Mouse (Mus musculus) kidney, adult 18-20 months (tissue): ENCODE results near the gene BC048562.
A peak's percentile ranks its signal among the peaks of the same experiment; 100 is the strongest.

Experiments used
- DNase-seq: peaks from one replicate; pipeline ENCODE4 v3.0.0; 2021

BC048562 gene

GRCm38 (mm10) chr9:108436182-108436581 is at the start of gene BC048562:
TSS of gene BC048562 (plus strand) at chr9:108436482.
- DNase-seq = no peak

- no peak for DNase-seq
Observed at GRCm38 (mm10) chr9:108386816-108387215, 49.5 kb upstream of the BC048562 start.

DNA sequence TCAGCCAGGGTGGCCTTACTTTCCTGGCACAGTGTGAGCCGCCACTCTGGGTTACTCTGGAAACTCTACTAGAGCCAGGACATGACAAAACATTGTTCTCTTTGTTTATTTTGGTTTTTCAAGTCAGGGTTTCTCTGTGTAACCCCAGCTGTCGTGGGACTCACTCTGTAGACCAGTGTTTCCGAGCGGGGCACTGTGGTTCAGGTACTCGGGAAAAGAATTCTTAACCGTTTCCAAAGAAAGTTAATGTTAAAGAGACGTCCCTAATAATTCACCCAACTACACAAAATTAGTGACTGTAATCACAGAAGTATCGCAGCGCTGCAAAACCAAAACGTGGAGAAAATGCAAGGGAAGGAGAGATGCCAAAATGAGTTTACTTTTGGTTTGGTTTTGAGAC is 47.7 kb upstream of the BC048562 start:
- peak; percentile 20 for DNase-seq

DNA sequence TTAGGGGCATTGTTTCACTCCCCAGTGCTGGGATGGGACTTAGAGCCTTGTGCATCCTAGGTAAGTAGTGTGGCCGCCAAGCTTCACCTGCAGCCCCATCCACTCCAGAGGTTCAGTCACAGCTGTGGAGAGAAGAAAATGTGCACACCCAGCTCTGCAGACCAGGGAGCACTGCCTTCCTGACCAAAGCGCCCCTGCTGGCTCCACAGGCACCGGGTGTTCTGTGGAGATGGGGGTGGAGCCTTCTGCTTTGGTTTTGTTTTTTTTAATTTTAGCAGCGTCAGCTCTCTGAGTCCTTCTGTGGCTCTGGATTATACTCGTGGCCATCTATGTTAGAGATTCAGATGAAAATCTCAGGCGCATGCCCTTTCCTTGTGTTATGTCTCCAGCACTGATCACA is 47.1 kb upstream of the BC048562 start:
- peak; percentile 25 for DNase-seq

DNA sequence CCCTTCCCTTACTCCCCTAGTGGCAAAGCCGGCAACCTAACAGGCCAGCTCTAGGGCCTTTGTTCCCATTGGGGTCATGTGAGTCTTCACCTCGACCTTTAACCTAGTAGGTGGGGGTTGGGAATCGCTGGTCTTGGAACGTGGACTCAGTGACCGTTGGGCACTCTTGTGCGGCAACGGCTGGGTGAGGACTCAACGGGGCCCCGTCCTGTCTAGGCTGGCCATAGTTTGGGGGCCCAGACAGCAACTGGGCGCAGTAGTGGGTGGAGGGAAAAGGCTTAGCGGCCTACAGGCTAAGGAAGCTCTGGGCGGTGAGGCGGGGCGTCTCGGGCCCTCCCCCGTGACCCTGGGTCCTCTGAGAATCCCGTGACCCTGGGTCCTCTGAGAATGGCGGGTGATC is 43.6 kb upstream of the BC048562 start, which contains the start of gene 1700102P08Rik:
1700102P08Rik (plus strand) TSS at position 130 of the 400 bp plus-strand sequence.
- DNase-seq = peak; percentile 74

DNA sequence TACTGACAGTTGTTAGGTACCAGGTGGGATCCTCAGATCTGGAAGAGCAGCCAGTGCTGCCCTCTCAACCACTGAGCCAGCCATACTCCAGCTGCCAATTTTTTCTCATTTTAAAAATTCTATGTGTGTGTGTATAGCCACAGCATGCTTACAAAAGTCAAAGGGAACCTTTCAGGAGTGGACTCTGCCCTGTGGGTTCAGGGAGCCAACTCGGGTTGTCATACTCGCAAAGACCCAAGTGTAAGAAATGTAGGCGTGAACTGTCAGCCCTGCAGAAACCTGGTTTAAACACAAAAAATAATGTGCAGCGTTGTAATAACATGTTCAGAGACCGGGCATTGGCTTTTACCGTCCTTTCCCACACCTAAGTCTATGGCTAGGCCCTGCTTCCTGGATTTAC is 42.1 kb upstream of the BC048562 start:
- DNase-seq = peak; percentile 47

DNA sequence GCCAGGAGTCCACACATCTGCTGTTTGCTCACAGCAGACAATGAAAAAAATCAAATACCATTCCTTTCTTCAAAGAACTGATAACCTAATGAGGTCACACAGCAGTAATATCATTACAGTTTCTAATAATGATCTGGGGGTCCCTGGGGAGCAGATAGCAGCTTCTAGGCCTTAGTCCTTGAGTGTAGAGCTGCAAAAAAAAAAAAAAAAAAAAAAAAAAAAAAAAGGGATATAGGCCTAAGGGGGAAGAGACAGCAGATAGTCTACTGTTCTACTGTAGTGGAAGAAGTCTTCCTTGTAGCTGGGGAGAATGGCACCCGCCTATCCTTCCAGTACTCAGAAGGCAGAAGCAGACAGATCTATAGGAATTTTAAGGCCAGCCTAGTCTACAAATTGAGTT is 40.9 kb upstream of the BC048562 start:
- no peak for DNase-seq

DNA sequence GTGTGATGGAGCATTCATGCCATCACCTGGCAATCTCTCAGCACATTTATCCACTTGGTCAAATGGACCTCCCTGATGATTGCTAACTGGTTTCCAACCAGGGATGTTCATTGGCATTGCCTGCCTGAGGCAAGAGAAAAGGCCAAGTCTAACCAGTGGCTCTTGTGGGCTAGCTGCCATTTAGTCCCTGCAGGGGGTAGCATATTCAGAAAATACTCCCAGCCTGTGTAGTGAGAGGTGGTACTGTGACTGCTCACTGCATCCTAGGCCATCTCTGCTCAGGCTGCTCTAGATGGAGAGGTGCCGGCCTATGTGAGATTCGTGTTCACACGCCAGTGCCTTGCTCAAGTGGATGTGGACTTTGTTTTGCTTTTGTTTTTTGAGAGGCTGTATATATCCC is 38.0 kb upstream of the BC048562 start:
- no peak for DNase-seq

- DNase-seq = peak; percentile 68
Observed at GRCm38 (mm10) chr9:108401186-108401960, 34.9 kb upstream of the BC048562 start.

- no peak for DNase-seq
Observed at GRCm38 (mm10) chr9:108403081-108403480, 33.2 kb upstream of the BC048562 start.

DNA sequence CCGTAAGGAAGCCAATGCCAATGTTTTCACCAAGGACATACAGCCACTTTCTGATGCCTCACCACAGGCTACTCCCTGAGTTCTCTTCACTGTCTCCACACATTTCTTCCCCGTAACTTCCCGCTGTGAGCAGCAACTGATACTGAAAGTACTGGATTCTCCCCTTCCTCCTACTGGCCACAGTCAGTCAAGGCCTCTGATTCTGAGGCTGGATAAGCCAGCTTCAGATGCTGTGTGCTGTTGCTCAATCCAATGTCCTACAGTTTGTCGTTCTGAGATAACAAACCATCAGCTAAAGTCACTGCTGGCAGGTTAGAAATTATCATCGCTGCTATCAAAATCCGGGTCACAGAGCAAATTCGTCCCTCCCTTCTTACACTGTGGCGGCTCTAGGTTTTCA is 31.8 kb upstream of the BC048562 start:
- no peak for DNase-seq

- no peak for DNase-seq
Observed at GRCm38 (mm10) chr9:108409535-108409934, 26.7 kb upstream of the BC048562 start.

GRCm38 (mm10) chr9:108411381-108411942 is 24.8 kb upstream of the BC048562 start:
- DNase-seq = no peak

GRCm38 (mm10) chr9:108412221-108412620 is 24.1 kb upstream of the BC048562 start:
- peak; percentile 51 for DNase-seq

DNA sequence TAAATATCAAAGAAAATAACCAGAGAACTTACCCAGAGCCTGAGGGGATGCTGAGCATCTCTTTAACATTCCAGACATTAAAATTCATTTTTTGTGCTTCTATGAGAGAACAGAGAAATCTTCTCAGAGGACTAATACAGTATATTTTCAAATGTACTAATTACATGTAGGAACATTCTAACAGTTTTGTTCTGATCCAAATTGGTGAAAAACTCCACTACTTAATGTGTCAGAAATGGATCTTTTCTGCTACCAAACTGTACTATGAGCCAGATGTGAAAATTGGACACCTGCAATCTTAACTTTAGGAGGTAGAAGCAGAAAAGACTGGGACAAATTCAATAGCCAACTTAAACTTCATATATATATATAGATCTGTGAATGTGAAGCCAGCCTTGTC is 7.9 kb upstream of the BC048562 start, which contains the start of gene Ccdc36:
Ccdc36 (minus strand) TSS at position 101 of the 400 bp plus-strand sequence.
- no peak for DNase-seq

- DNase-seq = no peak
Observed at GRCm38 (mm10) chr9:108431431-108432067, 4.7 kb upstream of the BC048562 start.

DNA sequence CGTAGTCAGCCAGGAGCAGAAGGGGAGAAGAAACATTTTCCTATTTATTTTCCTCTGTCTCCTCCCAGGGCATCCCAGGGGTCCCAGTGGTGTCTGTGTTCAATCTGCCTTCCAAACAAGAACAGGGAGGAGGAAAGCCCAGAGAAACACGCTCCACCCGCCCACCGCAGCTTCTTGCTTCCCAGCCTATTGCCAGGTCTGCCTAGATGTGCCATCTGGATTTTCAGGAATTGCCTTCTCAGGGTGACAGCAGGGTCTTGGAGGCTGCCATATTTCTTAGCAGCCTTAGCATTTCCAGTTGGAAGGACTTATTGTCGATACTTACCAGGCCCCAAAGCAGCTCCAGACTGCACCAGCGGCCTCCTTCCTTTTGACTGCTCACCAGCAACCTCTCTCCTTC is 2.9 kb downstream of the BC048562 start:
- no peak for DNase-seq

- DNase-seq = no peak
Observed at GRCm38 (mm10) chr9:108440485-108440884, 4.2 kb downstream of the BC048562 start.

- DNase-seq = no peak
Observed at GRCm38 (mm10) chr9:108441236-108441919, 5.1 kb downstream of the BC048562 start.

DNA sequence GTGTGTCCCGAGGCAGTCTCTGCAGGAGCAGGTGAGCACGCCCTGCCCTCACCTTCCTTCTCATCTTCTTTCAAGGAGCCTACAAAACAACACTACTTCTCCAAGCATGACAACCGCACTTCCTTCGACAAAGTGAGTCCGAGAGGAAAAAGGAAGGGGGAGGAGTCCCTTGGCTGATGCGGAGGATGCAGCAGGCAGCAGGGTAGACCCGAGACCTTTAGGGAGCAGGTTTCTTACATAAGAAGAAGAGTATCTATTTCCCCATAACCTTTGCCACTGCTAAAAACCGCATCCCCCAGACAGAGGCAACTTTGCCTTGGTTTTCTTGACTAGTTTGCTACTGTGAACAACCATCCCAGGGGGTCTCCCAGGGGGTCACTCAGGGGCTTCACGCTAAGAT is 8.8 kb downstream of the BC048562 start:
- DNase-seq = no peak

- no peak for DNase-seq
Observed at GRCm38 (mm10) chr9:108449860-108450259, 13.6 kb downstream of the BC048562 start.

- no peak for DNase-seq
Observed at GRCm38 (mm10) chr9:108450292-108451169, 14.2 kb downstream of the BC048562 start.
